Mouse (Mus musculus): ENCODE measurements around the gene Nr5a2. TPM values are rescaled to one million over a fixed set of nuclear protein-coding genes. Genes with fewer than 3 reads are reported as not detected.

Gene Nr5a2
- polyA plus RNA-seq, 1 experiment, result not detected

GRCm38 (mm10) chr1:136880260-136880659 lies 80.0 kb downstream of the Nr5a2 start:
- TF ChIP-seq E2F4 (IDR thresholded peaks at IDR 0.05; ENCODE audit: insufficient read depth) (no peak), MYOD1 (IDR thresholded peaks at IDR 0.05; ENCODE audit: control insufficient read depth in 1 of 3, insufficient read length in 2 of 3, low read depth in 2 of 3) (no peak), TCF3 (IDR thresholded peaks at IDR 0.05; ENCODE audit: insufficient read length, low read depth) (no peak), REST (IDR thresholded peaks at IDR 0.05; ENCODE audit: insufficient read depth, insufficient read length) (no peak), SRF (IDR thresholded peaks at IDR 0.05; ENCODE audit: control insufficient read depth, insufficient read length, low read depth) (no peak), MYOG (IDR thresholded peaks at IDR 0.05; ENCODE audit: control insufficient read depth in 1 of 3, insufficient read depth in 1 of 3, insufficient read length in 2 of 3, low read depth in 2 of 3) (no peak), TCF12 (IDR thresholded peaks at IDR 0.05; ENCODE audit: insufficient read depth, poor library complexity, severe bottlenecking) (no peak)
- no peaks in the 10 kb centered on the region for H3K79me2 ChIP-seq (ENCODE audit: control insufficient read depth, insufficient read depth)
- no peak overlapping the region for H3K4me3 ChIP-seq
- H3K27me3 ChIP-seq (ENCODE audit: control insufficient read depth, insufficient read depth, insufficient read length), result peaks cover 5% of the 10 kb centered on the region
- H3K36me3 ChIP-seq (ENCODE audit: control insufficient read depth, insufficient read depth), result no peaks in the 10 kb centered on the region
- no peak overlapping the region for H3ac ChIP-seq (ENCODE audit: control insufficient read depth, insufficient read length)
- H3K4me2 ChIP-seq (ENCODE audit: low read depth), result no peak overlapping the region

DNA sequence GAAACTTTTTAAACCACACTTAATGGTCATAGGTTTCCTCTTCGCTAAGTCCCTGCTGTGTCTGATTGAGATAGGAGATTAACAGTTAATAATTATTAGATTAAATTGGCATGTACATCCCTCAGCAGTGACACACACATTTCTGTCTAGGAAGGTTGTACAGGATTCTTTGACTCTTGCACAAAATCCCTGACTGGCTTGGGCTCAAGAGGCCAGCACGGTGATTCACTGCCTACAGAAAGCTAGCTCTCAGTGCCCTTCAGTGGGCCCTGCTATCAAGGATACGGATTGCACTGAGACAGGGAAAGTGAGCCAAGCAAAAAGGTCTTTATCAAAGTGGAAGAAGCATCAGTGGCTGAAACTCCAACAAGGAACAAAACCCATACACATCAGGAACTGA lies 85.2 kb downstream of the Nr5a2 start:
- Histone ChIP-seq H3K4me2 (ENCODE audit: low read depth) (no peak overlapping the region), H3K4me3 (no peak overlapping the region), H3K79me2 (ENCODE audit: control insufficient read depth, insufficient read depth) (no peaks in the 10 kb centered on the region), H3ac (ENCODE audit: control insufficient read depth, insufficient read length) (no peak overlapping the region), H3K36me3 (ENCODE audit: control insufficient read depth, insufficient read depth) (no peaks in the 10 kb centered on the region), H3K27me3 (ENCODE audit: control insufficient read depth, insufficient read depth, insufficient read length) (peaks cover 9% of the 10 kb centered on the region)
- TF ChIP-seq MAX (IDR thresholded peaks at IDR 0.05; ENCODE audit: low read depth) (no peak), SRF (IDR thresholded peaks at IDR 0.05; ENCODE audit: control insufficient read depth, insufficient read length, low read depth) (no peak), POLR2A (IDR thresholded peaks at IDR 0.05; ENCODE audit: insufficient read length, low read depth) (no peak), MYOD1 (IDR thresholded peaks at IDR 0.05; ENCODE audit: control insufficient read depth in 1 of 3, insufficient read length in 2 of 3, low read depth in 2 of 3) (no peak), REST (IDR thresholded peaks at IDR 0.05; ENCODE audit: insufficient read depth, insufficient read length) (no peak), MYOG (IDR thresholded peaks at IDR 0.05; ENCODE audit: control insufficient read depth in 1 of 3, insufficient read depth in 1 of 3, insufficient read length in 2 of 3, low read depth in 2 of 3) (no peak), POLR2AphosphoS2 (IDR thresholded peaks at IDR 0.05; ENCODE audit: insufficient read length, low read depth) (no peak), USF1 (IDR thresholded peaks at IDR 0.05; ENCODE audit: low read depth) (no peak), TCF3 (IDR thresholded peaks at IDR 0.05; ENCODE audit: insufficient read length, low read depth) (no peak), E2F4 (IDR thresholded peaks at IDR 0.05; ENCODE audit: insufficient read depth) (no peak), TCF12 (IDR thresholded peaks at IDR 0.05; ENCODE audit: insufficient read depth, poor library complexity, severe bottlenecking) (no peak), CEBPB (IDR thresholded peaks at IDR 0.05; ENCODE audit: insufficient read depth, poor library complexity, severe bottlenecking) (no peak)

GRCm38 (mm10) chr1:136868955-136869354 lies 91.3 kb downstream of the Nr5a2 start:
- TF ChIP-seq TCF3 (IDR thresholded peaks at IDR 0.05; ENCODE audit: insufficient read length, low read depth) (no peak), E2F4 (IDR thresholded peaks at IDR 0.05; ENCODE audit: insufficient read depth) (no peak), REST (IDR thresholded peaks at IDR 0.05; ENCODE audit: insufficient read depth, insufficient read length) (no peak)
- Histone ChIP-seq H3K27me3 (ENCODE audit: control insufficient read depth, insufficient read depth, insufficient read length) (peaks cover 9% of the 10 kb centered on the region), H3K79me2 (ENCODE audit: control insufficient read depth, insufficient read depth) (no peaks in the 10 kb centered on the region), H3K4me3 (no peak overlapping the region), H3ac (ENCODE audit: control insufficient read depth, insufficient read length) (no peak overlapping the region), H3K36me3 (ENCODE audit: control insufficient read depth, insufficient read depth) (no peaks in the 10 kb centered on the region), H3K4me2 (ENCODE audit: low read depth) (no peak overlapping the region)

DNA sequence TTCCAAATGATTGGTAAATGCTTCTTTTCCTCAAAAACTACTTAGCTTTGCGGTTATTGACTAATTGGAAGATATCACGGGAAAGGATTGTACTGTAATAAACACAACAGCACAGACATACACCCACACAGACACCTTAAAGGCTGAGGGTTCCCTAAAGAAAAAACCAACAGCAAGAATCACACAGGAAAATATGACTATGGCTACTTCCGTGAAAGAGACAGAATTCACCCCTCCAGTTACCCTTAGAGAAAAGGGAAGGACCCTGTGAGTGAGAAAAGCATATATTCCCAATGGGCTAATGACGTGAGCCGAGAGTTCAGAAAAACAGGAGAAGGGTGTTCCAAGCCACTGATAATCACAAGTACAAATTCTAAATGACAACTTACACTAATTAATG lies 92.0 kb downstream of the Nr5a2 start:
- no peaks in the 10 kb centered on the region for H3K79me2 ChIP-seq (ENCODE audit: control insufficient read depth, insufficient read depth)
- H3ac ChIP-seq (ENCODE audit: control insufficient read depth, insufficient read length), result no peak overlapping the region
- H3K27me3 ChIP-seq (ENCODE audit: control insufficient read depth, insufficient read depth, insufficient read length), result peaks cover 10% of the 10 kb centered on the region
- H3K4me3 ChIP-seq, result no peak overlapping the region
- TF ChIP-seq POLR2A (IDR thresholded peaks at IDR 0.05; ENCODE audit: insufficient read length, low read depth), result no peak
- TF ChIP-seq REST (IDR thresholded peaks at IDR 0.05; ENCODE audit: insufficient read depth, insufficient read length), result no peak
- no peak for TF ChIP-seq MAX (IDR thresholded peaks at IDR 0.05; ENCODE audit: low read depth)
- TF ChIP-seq USF1 (IDR thresholded peaks at IDR 0.05; ENCODE audit: low read depth), result no peak
- TF ChIP-seq E2F4 (IDR thresholded peaks at IDR 0.05; ENCODE audit: insufficient read depth), result no peak
- no peak for TF ChIP-seq SRF (IDR thresholded peaks at IDR 0.05; ENCODE audit: control insufficient read depth, insufficient read length, low read depth)
- no peak for TF ChIP-seq TCF12 (IDR thresholded peaks at IDR 0.05; ENCODE audit: insufficient read depth, poor library complexity, severe bottlenecking)
- no peak for TF ChIP-seq MYOG (IDR thresholded peaks at IDR 0.05; ENCODE audit: control insufficient read depth in 1 of 3, insufficient read depth in 1 of 3, insufficient read length in 2 of 3, low read depth in 2 of 3)
- TF ChIP-seq CEBPB (IDR thresholded peaks at IDR 0.05; ENCODE audit: insufficient read depth, poor library complexity, severe bottlenecking), result no peak
- TF ChIP-seq MYOD1 (IDR thresholded peaks at IDR 0.05; ENCODE audit: control insufficient read depth in 1 of 3, insufficient read length in 2 of 3, low read depth in 2 of 3), result no peak
- no peak for TF ChIP-seq TCF3 (IDR thresholded peaks at IDR 0.05; ENCODE audit: insufficient read length, low read depth)
- no peak for TF ChIP-seq POLR2AphosphoS2 (IDR thresholded peaks at IDR 0.05; ENCODE audit: insufficient read length, low read depth)
- no peak overlapping the region for H3K4me2 ChIP-seq (ENCODE audit: low read depth)
- H3K36me3 ChIP-seq (ENCODE audit: control insufficient read depth, insufficient read depth), result no peaks in the 10 kb centered on the region

DNA sequence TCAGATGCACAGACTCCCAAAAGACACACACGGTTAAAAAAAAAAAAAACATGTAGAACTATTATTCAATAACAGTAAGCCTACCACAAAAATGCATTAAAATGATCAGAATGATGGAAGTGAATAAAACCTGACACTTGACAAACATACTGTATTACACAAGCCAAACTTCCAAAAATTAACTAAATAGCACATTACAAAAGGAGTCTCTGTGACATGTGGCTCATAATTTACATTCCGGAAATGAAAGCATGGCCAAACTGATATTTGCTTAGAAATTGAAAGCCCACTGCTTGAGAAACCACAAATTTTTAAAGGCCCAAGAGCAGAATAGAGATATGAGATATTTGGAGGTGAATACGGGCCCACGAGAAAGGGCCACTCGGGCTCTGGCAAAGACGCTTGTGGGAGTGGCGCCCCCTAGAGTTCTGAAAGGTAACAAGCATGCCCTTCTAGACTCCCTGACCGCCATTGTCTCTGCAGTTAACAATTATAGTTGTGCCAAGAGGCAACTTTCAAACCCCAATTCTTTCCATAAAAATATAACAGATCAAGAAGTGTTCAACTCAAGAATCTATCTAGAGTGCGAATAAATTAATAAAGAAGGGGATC lies 93.7 kb downstream of the Nr5a2 start:
- Histone ChIP-seq H3K27me3 (ENCODE audit: control insufficient read depth, insufficient read depth, insufficient read length) (peaks cover 13% of the 10 kb centered on the region), H3K4me2 (ENCODE audit: low read depth) (no peak overlapping the region), H3ac (ENCODE audit: control insufficient read depth, insufficient read length) (no peak overlapping the region), H3K4me3 (no peak overlapping the region), H3K79me2 (ENCODE audit: control insufficient read depth, insufficient read depth) (no peaks in the 10 kb centered on the region), H3K36me3 (ENCODE audit: control insufficient read depth, insufficient read depth) (no peaks in the 10 kb centered on the region)
- TF ChIP-seq POLR2A (IDR thresholded peaks at IDR 0.05; ENCODE audit: insufficient read length, low read depth), result no peak
- TF ChIP-seq REST (IDR thresholded peaks at IDR 0.05; ENCODE audit: insufficient read depth, insufficient read length), result no peak
- no peak for TF ChIP-seq CEBPB (IDR thresholded peaks at IDR 0.05; ENCODE audit: insufficient read depth, poor library complexity, severe bottlenecking)
- TF ChIP-seq MAX (IDR thresholded peaks at IDR 0.05; ENCODE audit: low read depth), result no peak
- no peak for TF ChIP-seq POLR2AphosphoS2 (IDR thresholded peaks at IDR 0.05; ENCODE audit: insufficient read length, low read depth)
- no peak for TF ChIP-seq MYOG (IDR thresholded peaks at IDR 0.05; ENCODE audit: control insufficient read depth in 1 of 3, insufficient read depth in 1 of 3, insufficient read length in 2 of 3, low read depth in 2 of 3)
- TF ChIP-seq MYOD1 (IDR thresholded peaks at IDR 0.05; ENCODE audit: control insufficient read depth in 1 of 3, insufficient read length in 2 of 3, low read depth in 2 of 3), result no peak
- TF ChIP-seq SRF (IDR thresholded peaks at IDR 0.05; ENCODE audit: control insufficient read depth, insufficient read length, low read depth), result no peak
- no peak for TF ChIP-seq TCF12 (IDR thresholded peaks at IDR 0.05; ENCODE audit: insufficient read depth, poor library complexity, severe bottlenecking)
- TF ChIP-seq USF1 (IDR thresholded peaks at IDR 0.05; ENCODE audit: low read depth), result no peak
- TF ChIP-seq E2F4 (IDR thresholded peaks at IDR 0.05; ENCODE audit: insufficient read depth), result no peak
- TF ChIP-seq TCF3 (IDR thresholded peaks at IDR 0.05; ENCODE audit: insufficient read length, low read depth), result no peak

Measured in myocyte (in vitro differentiated cells).